Mouse (Mus musculus) CH12.LX (cell line): ENCODE data around the gene Kdm2b. TPM values are rescaled to one million over a fixed set of nuclear protein-coding genes. Genes with fewer than 3 reads are reported as not detected.

Experiments used
- DNase-seq: peaks from one replicate; pipeline ENCODE4 v3.0.0-alpha.2; 2013; ENCODE audit errors: extremely low read depth
- H3K27ac ChIP-seq: 2 replicates; pipeline ENCODE4 v1.5.1; 2012; ENCODE audit warnings: low read depth, mild to moderate bottlenecking, control low read depth, moderate library complexity; ENCODE audit not compliant: insufficient read depth
- H3K27me3 ChIP-seq: replicated peaks from 2 replicates; pipeline ENCODE3; 2012; ENCODE audit warnings: inconsistent platforms
- H3K36me3 ChIP-seq, 2 experiments: replicated peaks in 1 of 2; 2 replicates each; pipeline versions ENCODE3 to v1.6.1; 2012; ENCODE audit warnings: inconsistent platforms in 1 of 2, low read length in 1 of 2, mild to moderate bottlenecking in 1 of 2, mixed read lengths in 1 of 2, moderate library complexity in 1 of 2; ENCODE audit not compliant: control insufficient read depth in 1 of 2, insufficient read depth in 1 of 2
- H3K4me1 ChIP-seq, 2 experiments: 2 replicates each; pipeline ENCODE4 v1.6.1; 2012; ENCODE audit warnings: inconsistent platforms in 1 of 2, moderate library complexity in 1 of 2; ENCODE audit not compliant: insufficient read depth in 2 of 2, control insufficient read depth in 1 of 2
- H3K4me2 ChIP-seq: 2 replicates; pipeline ENCODE4 v1.6.1; 2012; ENCODE audit warnings: low read depth, mild to moderate bottlenecking, control low read depth; ENCODE audit not compliant: poor library complexity, insufficient read depth, severe bottlenecking
- H3K4me3 ChIP-seq, 3 experiments: fragments of 150-350 bp in 1 of 3; sonication (generic) in 1 of 3; replicated peaks in 1 of 3; 2 replicates each; pipeline versions ENCODE3 to v1.5.1; 2011 to 2012; ENCODE audit warnings: low read depth in 2 of 3, low read length in 2 of 3, mild to moderate bottlenecking in 2 of 3, moderate library complexity in 2 of 3, control low read depth in 1 of 3, improper control_type of control experiment in 1 of 3, inconsistent platforms in 1 of 3, mixed read lengths in 1 of 3; ENCODE audit not compliant: poor library complexity in 1 of 3
- H3K79me2 ChIP-seq: replicated peaks from 2 replicates; pipeline ENCODE4 v1.6.1; 2012; ENCODE audit warnings: mild to moderate bottlenecking, moderate library complexity; ENCODE audit not compliant: control insufficient read depth, poor library complexity, insufficient read depth, severe bottlenecking; ENCODE audit errors: extremely low read depth
- H3K9ac ChIP-seq: 2 replicates; pipeline ENCODE4 v1.6.1; 2012; ENCODE audit warnings: low read depth, mild to moderate bottlenecking, control low read depth, moderate library complexity; ENCODE audit not compliant: insufficient read depth
- H3K9me3 ChIP-seq: replicated peaks from 2 replicates; pipeline ENCODE3; 2012; ENCODE audit warnings: low read length, inconsistent platforms, mixed read lengths
- ELF1 ChIP-seq: IDR thresholded peaks from 2 replicates; pipeline ENCODE4 v1.6.1; 2014; ENCODE audit warnings: low read depth, mild to moderate bottlenecking, inconsistent platforms, low read length, improper control_type of control experiment
- EP300 ChIP-seq: IDR thresholded peaks from 2 replicates; pipeline ENCODE4 v1.6.1; 2011; ENCODE audit warnings: low read length, improper control_type of control experiment
- GABPA ChIP-seq: IDR thresholded peaks from 2 replicates; pipeline ENCODE4 v1.6.1; 2012; ENCODE audit warnings: low read depth, low read length, improper control_type of control experiment, inconsistent platforms; ENCODE audit not compliant: insufficient replicate concordance
- JUN ChIP-seq: IDR thresholded peaks from 2 replicates; pipeline ENCODE4 v1.6.1; 2011; ENCODE audit warnings: low read depth, mild to moderate bottlenecking, low read length, improper control_type of control experiment, moderate library complexity; ENCODE audit not compliant: insufficient read depth
- JUND ChIP-seq: conservative IDR thresholded peaks from 2 replicates; pipeline ENCODE4 v1.6.1; 2011; ENCODE audit warnings: low read depth, low read length, improper control_type of control experiment
- MEF2A ChIP-seq: IDR thresholded peaks from 2 replicates; pipeline ENCODE4 v1.6.1; 2014; ENCODE audit warnings: low read depth, mild to moderate bottlenecking, inconsistent platforms, low read length, improper control_type of control experiment, borderline replicate concordance
- NELFE ChIP-seq: IDR thresholded peaks from 2 replicates; pipeline ENCODE4 v1.6.1; 2011; ENCODE audit warnings: low read depth, low read length, improper control_type of control experiment
- NRF1 ChIP-seq: IDR thresholded peaks from 2 replicates; pipeline ENCODE4 v1.6.1; 2014; ENCODE audit warnings: low read depth, mild to moderate bottlenecking, inconsistent platforms, low read length, improper control_type of control experiment, moderate library complexity
- POLR2A ChIP-seq: IDR thresholded peaks from 2 replicates; pipeline ENCODE4 v1.6.1; 2011; ENCODE audit warnings: low read depth, mild to moderate bottlenecking, improper control_type of control experiment, low read length
- RAD21 ChIP-seq: IDR thresholded peaks from 2 replicates; pipeline ENCODE4 v1.6.1; 2011; ENCODE audit warnings: low read depth, mild to moderate bottlenecking, low read length, improper control_type of control experiment, moderate library complexity
- SIN3A ChIP-seq: IDR thresholded peaks from 2 replicates; pipeline ENCODE4 v1.6.1; 2012; ENCODE audit warnings: low read length, improper control_type of control experiment, inconsistent platforms
- TCF12 ChIP-seq: IDR thresholded peaks from 2 replicates; pipeline ENCODE4 v1.6.1; 2014; ENCODE audit warnings: low read depth, mild to moderate bottlenecking, inconsistent platforms, low read length, improper control_type of control experiment
- UBTF ChIP-seq: IDR thresholded peaks from 2 replicates; pipeline ENCODE4 v1.6.1; 2012; ENCODE audit warnings: low read depth, mild to moderate bottlenecking, inconsistent platforms, low read length, improper control_type of control experiment, moderate library complexity
- ZKSCAN1 ChIP-seq: IDR thresholded peaks from 2 replicates; pipeline ENCODE4 v1.6.1; 2012; ENCODE audit warnings: low read depth, inconsistent platforms, low read length, improper control_type of control experiment, borderline replicate concordance
- ZNF384 ChIP-seq: IDR thresholded peaks from 2 replicates; pipeline ENCODE4 v1.6.1; 2012; ENCODE audit warnings: low read depth, low read length, improper control_type of control experiment, inconsistent platforms
- dilution Hi-C: fragments of 300-500 bp; cut with MboI; formaldehyde crosslinking; loops from 2 replicates; pipeline ENCODE4 v1.14.3; 2020; ENCODE audit warnings: low sequenced_read_pairs; ENCODE audit not compliant: extremely low pct_unique_long_range_greater_than_20kb, extremely low pct_ligation_motif_present
- in situ Hi-C: fragments of 300-500 bp; cut with MboI; formaldehyde crosslinking; loops from 3 replicates; pipeline ENCODE4 v1.14.3; 2019; ENCODE audit warnings: low sequenced_read_pairs, low pct_ligation_motif_present, low pct_unique_long_range_greater_than_20kb, mixed read lengths
- polyA plus RNA-seq: library from polyadenylated mRNA; unstranded; fragments of >175 nt; gene quantifications from 2 replicates; pipeline ENCODE4 v1.2.1, GENCODE M21; 2012; ENCODE audit warnings: low read depth; ENCODE audit not compliant: insufficient read length
- total RNA-seq, 2 experiments: library from RNA; depleted of rRNA; stranded (reverse); fragments of 300-350 nt in 1 of 2; fragments of >200 nt in 1 of 2; gene quantifications; 2 replicates each; pipeline ENCODE4 v1.2.3; 2012 to 2014

Gene Kdm2b
- total and polyA plus RNA-seq, 3 experiments: 69.3 to 138 (median 80.1) TPM

- dilution Hi-C loops: no loop called here
- H3K4me1 ChIP-seq: peaks cover 9 to 79% of the 10 kb centered on the region in 2 experiments
- no peaks in the 10 kb centered on the region for H3K27me3 ChIP-seq
- peak overlapping the region; percentile 89; the same call in 1 of the 2 replicates for H3K4me2 ChIP-seq
- H3K4me3 ChIP-seq: peak overlapping the region; percentile 72 to 84 (median 72)
- no peaks in the 10 kb centered on the region for H3K9me3 ChIP-seq
- H3K79me2 ChIP-seq: peaks cover 50% of the 10 kb centered on the region
- DNase-seq: peak; percentile 61
- peak overlapping the region; percentile 95 for H3K9ac ChIP-seq
- peaks cover 0 to 43% of the 10 kb centered on the region in 2 experiments for H3K36me3 ChIP-seq
- TF ChIP-seq GABPA: no peak
- TF ChIP-seq SIN3A: peak; percentile 63; the same call in 1 of the 2 replicates
- no peak for TF ChIP-seq RAD21
- TF ChIP-seq NRF1: peak; percentile 52
- TF ChIP-seq TCF12: peak; percentile 38; the same call in 1 of the 2 replicates
- peak; percentile 36; the same call in 1 of the 2 replicates for TF ChIP-seq NELFE
- peak; percentile 72 for TF ChIP-seq ELF1
- TF ChIP-seq MEF2A: peak; percentile 6; the same call in 1 of the 2 replicates
- TF ChIP-seq ZKSCAN1: no peak
- TF ChIP-seq POLR2A: peak; percentile 59; the same call in 1 of the 2 replicates
- TF ChIP-seq UBTF: no peak; the same call in 1 of the 2 replicates
- in situ Hi-C loops: no loop called here
- peak overlapping the region; percentile 66 for H3K27ac ChIP-seq
Measured at GRCm38 (mm10) chr5:122899777-122900557, 89.7 kb downstream of the Kdm2b start.

DNA sequence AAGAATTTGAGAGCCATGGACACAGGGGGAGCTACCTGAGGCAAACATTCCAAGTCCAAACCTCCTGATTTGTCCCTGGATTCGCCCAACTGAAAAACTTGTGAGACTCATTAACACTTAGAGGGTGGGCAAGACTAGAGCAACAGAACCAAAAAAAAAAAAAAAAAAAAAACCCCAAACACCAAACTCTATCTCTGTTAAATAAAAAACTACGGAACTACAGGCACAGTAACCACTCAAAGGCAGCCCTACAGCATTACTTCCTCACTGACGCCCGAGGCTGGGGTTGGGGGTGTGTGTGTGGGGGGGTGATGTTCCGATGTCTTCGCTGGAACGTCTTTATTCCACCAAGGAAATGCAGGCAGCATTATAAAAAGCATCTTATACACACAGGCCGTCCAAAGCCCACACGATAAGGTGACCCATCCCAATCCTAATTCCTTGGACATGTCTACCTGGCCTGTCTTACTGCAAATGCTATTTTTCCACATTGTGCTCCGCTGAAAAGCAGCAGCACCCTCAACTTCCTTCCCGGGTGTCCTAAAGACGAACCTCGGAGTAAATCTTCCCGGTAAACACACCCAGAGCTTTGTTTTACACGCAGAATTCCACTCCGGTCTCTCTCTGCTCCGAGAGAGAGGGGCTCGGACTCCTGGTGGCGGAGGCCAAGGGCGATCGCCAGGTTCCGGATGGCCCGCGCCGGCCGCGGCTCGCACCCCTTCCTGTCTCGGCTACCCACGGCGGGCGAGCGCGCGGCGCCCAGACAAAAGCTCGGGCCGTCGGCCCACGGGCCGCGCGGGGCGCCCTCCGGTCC, 90.5 kb downstream of the Kdm2b start:
- peak overlapping the region; percentile 66 for H3K27ac ChIP-seq
- no peak for TF ChIP-seq JUND
- peak; percentile 21; the same call in 1 of the 2 replicates for TF ChIP-seq SIN3A
- TF ChIP-seq TCF12: 0 out of 2 replicates have a peak, but pooled peaks have one; percentile 8
- TF ChIP-seq EP300: no peak
- TF ChIP-seq JUN: no peak
- peak; percentile 48 for TF ChIP-seq ZNF384
- TF ChIP-seq ELF1: 0 out of 2 replicates have a peak, but pooled peaks have one; percentile 35
- TF ChIP-seq, all 38 proteins: peak for 4
- no peak for DNase-seq
- H3K4me3 ChIP-seq: peak overlapping the region; percentile 72 to 84 (median 72)
- no peaks in the 10 kb centered on the region for H3K9me3 ChIP-seq
- peaks cover 9 to 82% of the 10 kb centered on the region in 2 experiments for H3K4me1 ChIP-seq
- no peaks in the 10 kb centered on the region for H3K27me3 ChIP-seq
- H3K79me2 ChIP-seq: peaks cover 52% of the 10 kb centered on the region
- H3K4me2 ChIP-seq: peak overlapping the region; percentile 87
- in situ Hi-C loops: no loop called here
- peak overlapping the region; percentile 95 for H3K9ac ChIP-seq
- dilution Hi-C loops: no loop called here
- H3K36me3 ChIP-seq: peaks cover 0 to 36% of the 10 kb centered on the region in 2 experiments
